Mouse (Mus musculus): ENCODE results near the gene Ephb2. TPM values are rescaled to one million over a fixed set of nuclear protein-coding genes. Genes with fewer than 3 reads are reported as not detected.

Ephb2 gene
- polyA plus RNA-seq, 1 experiment from 2014 or later: 0.28 TPM

DNA sequence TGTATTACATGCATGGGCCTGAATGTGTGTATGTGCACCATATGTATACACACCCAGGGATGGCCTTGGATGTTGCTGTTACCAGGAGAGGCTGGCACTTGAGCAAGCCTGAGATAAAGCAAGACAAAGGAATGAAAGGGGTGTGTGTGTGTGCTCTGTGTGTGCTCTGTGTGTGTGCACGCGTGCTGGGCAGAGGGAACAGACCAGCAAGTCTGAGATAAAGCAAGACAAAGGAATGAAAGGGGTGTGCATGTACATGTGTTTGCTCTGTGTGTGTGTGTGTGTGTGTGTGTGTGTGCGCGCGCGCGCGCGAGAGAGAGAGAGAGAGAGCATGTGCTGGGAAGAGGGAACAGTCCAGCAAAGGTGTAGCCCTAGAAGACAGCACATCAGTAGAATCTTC, 125.4 kb downstream of the Ephb2 start:
- Histone ChIP-seq H3K9ac (no peak overlapping the region), H3K4me2 (no peak overlapping the region), H3K4me1 (replicated peaks) (no peaks in the 10 kb centered on the region), H3K9me3 (replicated peaks) (no peaks in the 10 kb centered on the region), H3K27ac (replicated peaks) (no peak overlapping the region), H3K4me3 (replicated peaks) (no peak overlapping the region), H3K36me3 (replicated peaks) (no peaks in the 10 kb centered on the region), H3K27me3 (no peaks in the 10 kb centered on the region)
- no peak for ATAC-seq (ENCODE audit: insufficient read depth)
- 82% methylated on average over 9 of the region's 9 CpGs for WGBS (ENCODE audit: insufficient replicate concordance)

DNA sequence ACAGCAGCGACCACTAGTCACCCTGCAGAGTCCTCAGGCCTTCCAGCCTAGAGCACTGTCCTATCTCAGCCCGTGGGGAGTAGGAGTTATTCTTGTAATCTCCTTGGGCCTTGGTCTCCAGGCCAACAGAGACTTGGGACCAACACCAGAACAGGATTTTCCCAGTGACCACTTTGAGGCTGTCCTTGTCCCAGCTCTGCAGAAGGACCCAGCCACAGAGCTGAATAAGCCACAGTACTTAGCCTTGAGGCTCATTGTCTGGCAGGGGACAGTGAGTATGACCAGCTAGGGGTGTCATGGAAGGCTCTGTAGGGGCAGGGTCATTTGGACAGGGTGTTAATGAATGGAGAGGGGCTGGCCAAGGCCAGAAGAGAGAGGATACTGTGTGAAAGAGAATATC, 126.8 kb downstream of the Ephb2 start:
- Histone ChIP-seq H3K4me1 (replicated peaks) (no peaks in the 10 kb centered on the region), H3K27me3 (no peaks in the 10 kb centered on the region), H3K27ac (replicated peaks) (no peak overlapping the region), H3K9me3 (replicated peaks) (no peaks in the 10 kb centered on the region), H3K4me3 (replicated peaks) (no peak overlapping the region), H3K4me2 (no peak overlapping the region), H3K9ac (no peak overlapping the region), H3K36me3 (replicated peaks) (no peaks in the 10 kb centered on the region)
- no peak for ATAC-seq (ENCODE audit: insufficient read depth)
- WGBS (ENCODE audit: insufficient replicate concordance): 63% methylated on average over 2 of the region's 2 CpGs

DNA sequence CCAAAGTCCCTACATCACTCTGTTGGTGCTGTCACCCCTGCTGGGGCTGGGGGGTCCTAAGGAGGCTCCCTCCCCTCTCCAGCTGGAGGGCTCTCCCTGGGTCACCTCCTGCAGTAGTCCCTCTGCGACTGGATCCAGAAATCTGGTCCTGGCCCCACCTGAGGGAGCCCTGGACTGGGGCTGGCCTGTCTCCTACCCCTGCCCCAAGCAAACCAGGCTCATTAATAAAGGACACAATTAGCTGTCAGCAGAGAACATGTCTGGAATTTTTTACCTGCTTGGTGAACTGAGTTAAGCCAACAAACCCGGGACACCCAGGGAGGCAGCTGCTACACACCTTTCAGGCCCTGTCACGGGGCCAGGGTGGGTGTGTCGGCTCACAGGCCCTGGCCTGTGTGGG, 129.1 kb downstream of the Ephb2 start:
- H3K27ac ChIP-seq (replicated peaks): no peak overlapping the region
- no peak overlapping the region for H3K4me3 ChIP-seq (replicated peaks)
- no peak overlapping the region for H3K4me2 ChIP-seq
- H3K27me3 ChIP-seq: no peaks in the 10 kb centered on the region
- ATAC-seq (ENCODE audit: insufficient read depth): no peak
- 62% methylated on average over 4 of the region's 4 CpGs for WGBS (ENCODE audit: insufficient replicate concordance)
- H3K4me1 ChIP-seq (replicated peaks): no peaks in the 10 kb centered on the region
- no peaks in the 10 kb centered on the region for H3K36me3 ChIP-seq (replicated peaks)
- no peak overlapping the region for H3K9ac ChIP-seq
- H3K9me3 ChIP-seq (replicated peaks): no peaks in the 10 kb centered on the region

DNA sequence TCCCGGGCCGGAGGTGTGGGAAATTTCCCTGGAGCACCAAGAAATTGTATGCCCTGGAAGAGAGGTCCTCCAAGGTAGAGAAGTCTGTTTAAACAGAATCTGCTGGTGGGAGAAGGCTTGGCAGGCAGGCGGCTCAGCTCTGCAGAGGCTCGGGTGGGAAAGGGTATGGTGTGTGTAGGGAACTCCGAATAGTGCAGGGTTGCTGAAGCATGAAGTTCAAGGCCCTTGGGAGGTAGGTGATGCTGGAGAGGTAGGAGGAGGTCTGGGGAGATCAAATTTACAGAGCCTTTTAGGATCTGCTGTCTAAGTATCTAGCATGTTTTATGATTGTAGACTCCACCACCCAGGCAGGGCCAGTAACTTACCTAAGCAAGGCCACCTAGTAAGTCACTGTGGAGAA, 130.7 kb downstream of the Ephb2 start:
- Histone ChIP-seq H3K9me3 (replicated peaks) (no peaks in the 10 kb centered on the region), H3K27ac (replicated peaks) (no peak overlapping the region), H3K36me3 (replicated peaks) (no peaks in the 10 kb centered on the region), H3K4me1 (replicated peaks) (no peaks in the 10 kb centered on the region), H3K9ac (no peak overlapping the region), H3K4me3 (replicated peaks) (no peak overlapping the region), H3K27me3 (no peaks in the 10 kb centered on the region), H3K4me2 (no peak overlapping the region)
- no peak for ATAC-seq (ENCODE audit: insufficient read depth)
- WGBS (ENCODE audit: insufficient replicate concordance): 67% methylated on average over 5 of the region's 5 CpGs

DNA sequence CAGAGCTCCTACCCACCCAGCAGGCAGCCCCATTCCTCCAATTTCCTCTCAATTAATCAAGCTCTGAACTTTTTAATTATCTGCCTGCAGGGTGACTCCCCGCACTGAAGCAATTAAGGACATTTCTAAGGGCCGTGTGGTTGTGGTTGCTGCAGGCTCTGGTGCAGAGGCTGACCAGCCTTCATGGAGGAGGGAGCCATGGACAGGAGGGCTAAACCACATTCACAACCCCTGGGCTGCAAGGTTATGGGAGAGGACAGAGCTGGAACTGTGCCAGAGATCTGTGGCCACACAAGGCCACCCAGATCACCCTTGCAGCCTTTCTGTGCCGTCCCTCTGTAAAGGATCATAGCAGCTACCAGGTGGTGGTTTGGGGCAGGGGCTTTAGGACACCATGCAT, 131.2 kb downstream of the Ephb2 start:
- no peak overlapping the region for H3K27ac ChIP-seq (replicated peaks)
- ATAC-seq (ENCODE audit: insufficient read depth): no peak
- 54% methylated on average over 3 of the region's 3 CpGs for WGBS (ENCODE audit: insufficient replicate concordance)
- H3K9me3 ChIP-seq (replicated peaks): no peaks in the 10 kb centered on the region
- no peak overlapping the region for H3K9ac ChIP-seq
- H3K36me3 ChIP-seq (replicated peaks): no peaks in the 10 kb centered on the region
- H3K4me3 ChIP-seq (replicated peaks): no peak overlapping the region
- H3K27me3 ChIP-seq: no peaks in the 10 kb centered on the region
- no peak overlapping the region for H3K4me2 ChIP-seq
- no peaks in the 10 kb centered on the region for H3K4me1 ChIP-seq (replicated peaks)

DNA sequence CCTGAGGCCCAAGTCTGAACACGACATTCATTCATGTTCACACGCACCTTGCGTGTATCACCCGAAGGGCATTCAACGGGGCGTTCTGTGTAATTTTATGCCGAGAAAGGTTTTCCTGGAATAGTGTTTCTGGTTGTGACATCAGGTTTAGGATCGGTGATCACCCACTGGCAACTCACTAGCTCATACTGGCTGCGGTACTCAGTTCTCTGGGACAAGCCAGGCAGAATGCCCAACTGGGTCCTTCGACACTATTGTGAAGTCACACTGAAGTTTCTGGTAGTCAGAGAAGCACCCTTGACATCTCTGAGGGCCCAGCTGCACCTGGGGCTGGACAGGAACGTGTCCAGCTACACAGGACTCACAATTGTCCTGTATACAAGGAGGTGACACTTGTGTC, 132.4 kb downstream of the Ephb2 start:
- Histone ChIP-seq H3K36me3 (replicated peaks) (no peaks in the 10 kb centered on the region), H3K27ac (replicated peaks) (no peak overlapping the region), H3K9me3 (replicated peaks) (no peaks in the 10 kb centered on the region), H3K4me2 (no peak overlapping the region), H3K27me3 (no peaks in the 10 kb centered on the region), H3K4me1 (replicated peaks) (no peaks in the 10 kb centered on the region), H3K4me3 (replicated peaks) (no peak overlapping the region), H3K9ac (no peak overlapping the region)
- 76% methylated on average over 11 of the region's 11 CpGs for WGBS (ENCODE audit: insufficient replicate concordance)
- ATAC-seq (ENCODE audit: insufficient read depth): no peak

DNA sequence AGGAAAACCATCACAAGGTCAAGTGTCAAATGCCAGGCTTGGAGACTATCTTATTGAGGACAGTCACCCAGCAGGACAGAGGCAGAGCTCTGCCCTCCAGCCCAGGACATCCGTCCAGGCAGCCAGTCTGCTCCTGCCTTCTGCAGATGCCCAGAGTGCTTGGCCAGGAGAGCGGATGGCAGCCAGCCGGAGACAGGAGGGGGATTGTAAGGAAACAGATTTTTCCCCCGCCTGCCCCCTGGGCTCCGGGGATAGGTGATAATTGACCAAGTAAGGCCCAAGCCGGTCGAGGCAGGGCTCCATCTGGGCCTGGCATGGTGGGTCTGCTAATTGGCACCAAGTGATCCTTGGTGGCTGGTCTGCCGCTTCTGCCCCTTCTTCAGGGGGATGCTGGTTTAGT, 133.3 kb downstream of the Ephb2 start:
- Histone ChIP-seq H3K9me3 (replicated peaks) (no peaks in the 10 kb centered on the region), H3K4me2 (no peak overlapping the region), H3K36me3 (replicated peaks) (no peaks in the 10 kb centered on the region), H3K9ac (no peak overlapping the region), H3K4me1 (replicated peaks) (no peaks in the 10 kb centered on the region), H3K27ac (replicated peaks) (no peak overlapping the region), H3K27me3 (no peaks in the 10 kb centered on the region), H3K4me3 (replicated peaks) (no peak overlapping the region)
- 76% methylated on average over 8 of the region's 8 CpGs for WGBS (ENCODE audit: insufficient replicate concordance)
- ATAC-seq (ENCODE audit: insufficient read depth): no peak

DNA sequence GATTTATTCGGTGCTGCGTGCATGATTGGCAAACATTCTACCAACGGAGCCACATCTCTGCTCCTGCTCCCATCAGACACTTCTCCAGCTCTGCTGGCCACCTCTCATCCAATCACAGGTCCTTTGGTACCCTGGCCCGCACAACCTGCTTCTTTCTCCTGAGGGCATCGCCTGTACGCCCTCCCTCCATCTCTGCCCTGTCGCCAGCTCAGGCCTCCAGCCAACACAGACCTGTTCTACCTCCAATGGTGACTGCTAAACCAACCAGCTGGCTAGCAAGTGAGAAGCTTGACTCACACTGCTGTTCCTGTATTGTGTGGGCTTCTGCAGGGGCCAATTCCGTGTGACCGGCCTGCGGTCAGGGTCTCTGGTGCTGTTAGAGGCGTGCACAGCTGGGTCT, 134.6 kb downstream of the Ephb2 start:
- H3K4me3 ChIP-seq (replicated peaks): no peak overlapping the region
- H3K27ac ChIP-seq (replicated peaks): no peak overlapping the region
- H3K9ac ChIP-seq: no peak overlapping the region
- no peak overlapping the region for H3K4me2 ChIP-seq
- H3K36me3 ChIP-seq (replicated peaks): no peaks in the 10 kb centered on the region
- H3K9me3 ChIP-seq (replicated peaks): no peaks in the 10 kb centered on the region
- H3K27me3 ChIP-seq: no peaks in the 10 kb centered on the region
- ATAC-seq (ENCODE audit: insufficient read depth): no peak
- WGBS (ENCODE audit: insufficient replicate concordance): 74% methylated on average over 11 of the region's 11 CpGs
- no peaks in the 10 kb centered on the region for H3K4me1 ChIP-seq (replicated peaks)

DNA sequence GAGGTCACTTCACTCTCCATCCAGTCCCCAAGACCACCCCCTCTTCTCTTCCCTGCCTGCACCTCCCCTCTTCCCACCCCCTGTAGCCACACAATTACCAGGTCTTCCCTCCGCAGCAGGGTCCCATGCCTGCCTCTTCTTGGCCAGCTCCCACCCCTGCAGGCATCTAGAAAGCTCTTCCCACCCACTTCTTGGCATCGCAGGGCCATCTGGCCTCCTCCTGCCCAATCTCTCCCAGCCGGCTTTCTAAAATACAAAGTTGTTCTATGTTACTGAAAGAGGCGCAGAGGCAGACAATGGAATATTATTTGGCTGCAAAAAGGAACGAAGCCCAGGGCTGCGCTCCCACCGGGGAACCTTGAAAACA, 136.7 kb downstream of the Ephb2 start:
- H3K4me2 ChIP-seq: no peak overlapping the region
- H3K4me1 ChIP-seq (replicated peaks): no peaks in the 10 kb centered on the region
- no peak overlapping the region for H3K9ac ChIP-seq
- H3K27ac ChIP-seq (replicated peaks): no peak overlapping the region
- H3K27me3 ChIP-seq: no peaks in the 10 kb centered on the region
- H3K4me3 ChIP-seq (replicated peaks): no peak overlapping the region
- 70% methylated on average over 7 of the region's 7 CpGs for WGBS (ENCODE audit: insufficient replicate concordance)
- H3K9me3 ChIP-seq (replicated peaks): no peaks in the 10 kb centered on the region
- ATAC-seq (ENCODE audit: insufficient read depth): no peak
- H3K36me3 ChIP-seq (replicated peaks): no peaks in the 10 kb centered on the region

DNA sequence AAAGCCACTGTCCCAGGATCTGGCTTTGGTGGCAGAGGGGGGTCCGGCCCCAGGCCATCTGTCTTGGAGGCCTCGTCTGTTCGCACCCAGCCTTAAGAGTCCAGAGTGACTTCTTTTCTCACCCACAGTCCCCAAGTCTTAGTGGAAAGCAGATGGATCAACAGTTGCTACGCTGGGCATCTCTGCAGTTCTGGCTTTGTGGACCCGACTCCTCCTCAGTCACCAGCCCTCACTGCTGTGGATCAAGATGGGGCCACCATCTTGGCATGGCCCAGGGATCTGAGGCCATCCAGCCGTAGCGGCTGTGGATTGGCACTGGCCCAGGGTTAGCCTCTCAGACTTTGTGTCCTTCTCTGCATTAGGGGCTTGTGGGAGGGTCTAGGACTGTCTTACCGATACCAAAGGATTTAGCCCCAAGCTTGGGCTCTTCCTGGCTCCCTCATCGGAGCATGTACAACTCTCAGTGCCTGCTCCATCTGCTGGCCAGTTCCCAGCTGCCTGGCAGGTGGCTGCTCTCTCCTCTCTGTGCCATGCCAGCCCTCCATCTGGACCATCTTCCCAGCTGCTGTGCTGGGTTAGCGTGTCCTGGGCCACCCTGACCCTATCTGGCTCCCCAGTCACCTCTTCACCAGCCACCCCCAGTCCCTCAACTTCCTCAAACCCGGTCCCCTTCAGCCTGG, 137.2 kb downstream of the Ephb2 start:
- no peaks in the 10 kb centered on the region for H3K9me3 ChIP-seq (replicated peaks)
- no peak overlapping the region for H3K4me3 ChIP-seq (replicated peaks)
- no peak for ATAC-seq (ENCODE audit: insufficient read depth)
- no peak overlapping the region for H3K27ac ChIP-seq (replicated peaks)
- H3K27me3 ChIP-seq: no peaks in the 10 kb centered on the region
- H3K9ac ChIP-seq: no peak overlapping the region
- WGBS (ENCODE audit: insufficient replicate concordance): 67% methylated on average over 11 of the region's 11 CpGs
- no peaks in the 10 kb centered on the region for H3K4me1 ChIP-seq (replicated peaks)
- H3K4me2 ChIP-seq: no peak overlapping the region
- H3K36me3 ChIP-seq (replicated peaks): no peaks in the 10 kb centered on the region

DNA sequence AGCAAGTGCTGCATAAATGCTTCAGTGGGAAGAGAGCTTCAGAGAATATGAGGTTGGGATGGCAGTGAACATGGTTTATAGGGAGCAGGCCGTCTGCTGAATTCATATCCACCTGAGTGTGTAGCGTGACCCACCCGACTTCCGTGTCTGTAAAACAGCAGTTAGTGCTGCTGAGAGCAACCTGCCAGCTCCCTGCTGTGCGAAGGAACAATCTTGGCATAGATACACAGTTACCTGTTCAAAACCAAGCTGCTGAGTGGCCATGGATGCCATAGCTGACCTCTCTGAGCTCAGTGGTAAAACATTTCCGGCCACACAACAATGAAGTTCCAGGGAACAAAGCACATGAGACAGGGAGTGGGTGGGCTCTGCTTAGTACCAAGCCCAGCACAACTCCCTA, 138.5 kb downstream of the Ephb2 start:
- Histone ChIP-seq H3K9me3 (replicated peaks) (no peaks in the 10 kb centered on the region), H3K4me2 (no peak overlapping the region), H3K36me3 (replicated peaks) (no peaks in the 10 kb centered on the region), H3K9ac (no peak overlapping the region), H3K27me3 (no peaks in the 10 kb centered on the region), H3K4me3 (replicated peaks) (no peak overlapping the region), H3K27ac (replicated peaks) (no peak overlapping the region), H3K4me1 (replicated peaks) (no peaks in the 10 kb centered on the region)
- ATAC-seq (ENCODE audit: insufficient read depth): no peak
- WGBS (ENCODE audit: insufficient replicate concordance): 80% methylated on average over 6 of the region's 6 CpGs

DNA sequence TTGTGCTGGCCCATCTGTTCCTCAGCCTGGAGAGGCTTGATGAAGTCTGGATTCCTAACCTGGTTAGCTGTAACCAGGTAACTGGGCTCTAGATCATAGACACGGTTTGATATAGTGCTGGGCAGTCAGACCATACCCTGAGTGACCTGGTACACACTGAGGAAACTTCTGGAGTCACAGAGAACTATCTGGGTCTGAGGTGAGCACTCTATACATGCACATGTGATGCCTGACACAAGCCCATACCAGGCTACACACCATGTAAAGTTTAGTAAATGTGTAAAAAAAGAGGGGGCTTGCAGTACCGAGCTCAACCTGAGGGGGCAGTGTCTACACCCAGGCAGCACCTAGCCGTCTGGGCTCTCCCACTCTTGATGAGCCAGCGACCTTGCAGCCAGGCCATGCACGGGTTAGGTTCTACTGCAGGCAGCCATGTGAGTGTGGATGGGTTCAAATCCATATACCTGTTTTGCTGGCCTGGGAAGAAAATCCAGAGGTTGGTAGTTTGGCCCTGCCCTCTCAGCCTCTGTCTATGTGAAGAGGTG, 139.3 kb downstream of the Ephb2 start:
- Histone ChIP-seq H3K4me1 (replicated peaks) (no peaks in the 10 kb centered on the region), H3K27ac (replicated peaks) (no peak overlapping the region), H3K4me3 (replicated peaks) (no peak overlapping the region), H3K36me3 (replicated peaks) (no peaks in the 10 kb centered on the region), H3K4me2 (no peak overlapping the region), H3K27me3 (no peaks in the 10 kb centered on the region), H3K9me3 (replicated peaks) (no peaks in the 10 kb centered on the region), H3K9ac (no peak overlapping the region)
- no peak for ATAC-seq (ENCODE audit: insufficient read depth)
- 17% methylated on average over 5 of the region's 5 CpGs for WGBS (ENCODE audit: insufficient replicate concordance)

Data from liver, embryonic 15.5 days (tissue).